Mouse (Mus musculus) spleen, postnatal 4 days (tissue): ENCODE data around the gene Pitpnc1.

ENCODE experiments used
- DNase-seq, 2 experiments: peaks; one replicate each; pipeline ENCODE4 v3.0.0; 2022; ENCODE audit warnings: low spot score in 2 of 2

Gene Pitpnc1

DNA sequence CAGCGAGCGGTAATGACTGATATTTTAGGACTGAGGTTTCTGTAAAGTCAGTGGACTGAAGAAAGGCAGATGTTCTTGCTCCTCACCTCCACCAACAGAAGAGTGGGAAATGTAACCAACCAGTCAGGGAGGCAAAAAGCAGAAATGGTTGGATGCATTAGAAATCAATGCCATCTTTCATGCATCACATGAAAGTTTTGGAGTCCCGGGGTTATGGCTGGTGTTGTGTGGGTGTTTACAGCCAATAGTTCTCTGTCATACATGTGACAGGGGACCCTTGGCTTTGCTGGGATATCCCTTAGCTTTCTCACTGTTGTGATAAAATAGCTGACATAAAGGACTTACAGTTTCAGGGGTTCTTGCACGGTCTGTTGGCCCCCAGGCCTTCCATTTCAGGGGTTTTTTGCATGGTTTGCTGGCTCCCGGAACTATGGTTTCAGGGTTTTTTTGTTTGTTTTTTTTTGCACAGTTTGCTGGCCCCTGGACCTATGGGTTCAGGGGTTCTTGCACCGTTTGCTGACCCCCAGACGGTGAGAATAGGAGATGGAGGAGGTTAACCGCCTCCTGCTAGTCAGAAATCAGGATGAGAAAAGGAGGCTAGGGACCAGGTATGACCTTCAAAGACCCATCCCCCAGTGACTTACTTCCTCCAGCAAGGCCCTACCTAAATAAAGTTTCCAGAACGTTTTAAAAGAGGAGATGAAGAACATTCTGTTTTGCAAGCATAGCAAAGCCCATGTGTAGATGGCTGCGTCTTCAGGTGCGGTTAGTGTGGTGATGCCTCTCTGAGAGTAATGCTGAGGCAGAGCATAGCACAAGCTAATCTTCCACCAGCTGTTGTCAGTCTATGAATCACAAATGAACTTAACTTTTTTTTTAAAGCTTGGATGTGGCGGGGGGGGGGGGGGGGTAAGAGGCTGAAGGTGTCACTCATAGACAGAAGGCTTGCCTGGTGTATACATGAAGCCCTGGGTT, 27.1 kb downstream of the Pitpnc1 start:
- no peak for DNase-seq

DNA sequence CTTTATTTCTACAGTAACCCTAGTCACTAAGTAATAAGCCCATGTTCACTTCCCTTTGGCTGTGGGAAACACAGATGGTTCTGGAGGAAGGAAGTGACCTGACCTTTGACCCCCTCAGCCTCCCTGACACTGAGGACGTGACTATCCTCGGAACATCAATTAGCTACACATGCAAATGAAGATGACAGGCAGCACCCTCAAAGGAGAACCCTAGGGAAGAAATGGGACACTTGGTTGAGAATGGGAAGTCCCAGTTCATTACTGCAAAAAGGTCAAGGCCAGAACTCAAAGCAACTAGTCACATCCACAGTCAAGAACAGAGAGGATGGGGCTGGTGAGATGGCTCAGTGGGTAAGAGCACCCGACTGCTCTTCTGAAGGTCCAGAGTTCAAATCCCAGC, 29.4 kb downstream of the Pitpnc1 start:
- DNase-seq, result no peak

DNA sequence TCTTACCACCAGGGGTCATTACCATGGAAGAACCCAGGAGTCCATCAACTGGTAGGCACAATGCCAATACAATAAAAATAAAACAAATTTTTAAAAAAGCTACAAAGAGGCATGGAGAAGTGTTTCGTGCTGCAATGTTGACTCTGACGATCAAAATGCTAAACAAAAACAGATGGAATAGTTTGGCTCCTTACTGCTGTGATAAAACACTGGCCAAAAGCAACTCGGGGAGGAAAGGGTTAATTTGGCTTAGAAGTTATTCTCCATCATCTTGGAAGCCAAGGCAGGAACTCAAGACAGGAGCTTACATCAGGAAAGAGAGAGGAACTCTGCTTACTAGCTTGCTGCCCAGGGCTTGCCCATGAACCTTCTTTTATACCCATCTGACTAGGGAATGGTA, 32.4 kb downstream of the Pitpnc1 start:
- no peak for DNase-seq

DNA sequence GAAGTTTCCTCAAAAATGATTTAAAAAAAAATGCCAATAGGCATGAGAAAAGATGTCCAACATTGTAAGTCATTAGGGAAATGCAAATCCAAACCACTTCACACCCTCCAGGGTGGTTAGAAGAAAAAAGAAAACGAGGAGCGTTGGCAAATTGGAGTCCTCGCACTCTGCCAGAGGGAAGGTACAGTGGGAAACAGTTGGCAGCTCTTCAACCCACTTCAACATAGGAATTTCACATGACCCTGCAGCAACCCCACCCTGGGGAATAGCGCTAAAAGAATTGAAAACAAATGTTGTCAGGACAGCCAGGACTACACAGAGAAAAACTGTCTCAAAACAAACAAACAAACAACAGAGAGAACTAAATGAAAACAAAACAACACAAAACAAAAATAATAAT, 32.8 kb downstream of the Pitpnc1 start:
- DNase-seq, result no peak

DNA sequence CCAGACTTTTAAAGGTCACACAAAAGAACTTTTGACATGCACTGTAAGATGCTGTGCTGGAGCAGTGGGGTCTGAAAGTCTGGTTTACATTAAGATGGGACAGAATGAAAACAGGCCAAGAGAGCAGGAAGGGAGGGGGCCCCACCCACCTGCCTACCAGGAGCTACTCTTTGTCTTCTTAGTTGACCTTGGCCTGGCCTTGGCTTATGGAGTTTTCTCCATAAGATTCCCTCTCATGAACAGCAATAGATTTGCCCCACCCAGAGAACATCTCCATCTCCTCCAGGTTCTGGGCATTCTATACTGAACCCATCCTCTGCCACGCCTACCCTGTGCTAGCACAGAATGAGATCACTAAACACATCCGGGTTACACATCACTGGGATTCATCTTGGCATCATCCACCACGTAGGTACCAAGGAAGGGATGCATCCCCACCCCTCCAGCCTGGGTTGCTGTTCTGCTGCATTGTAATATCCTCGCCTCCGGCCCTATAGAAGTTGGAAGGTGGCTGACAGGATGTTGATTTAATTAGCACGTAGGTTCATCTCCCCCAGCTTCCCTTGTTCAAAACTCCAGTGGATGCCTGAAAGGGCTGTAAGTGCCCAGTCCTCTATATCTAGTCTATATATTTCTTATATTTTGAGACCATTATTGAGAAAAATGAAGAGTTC, 34.6 kb downstream of the Pitpnc1 start:
- DNase-seq, result no peak

DNA sequence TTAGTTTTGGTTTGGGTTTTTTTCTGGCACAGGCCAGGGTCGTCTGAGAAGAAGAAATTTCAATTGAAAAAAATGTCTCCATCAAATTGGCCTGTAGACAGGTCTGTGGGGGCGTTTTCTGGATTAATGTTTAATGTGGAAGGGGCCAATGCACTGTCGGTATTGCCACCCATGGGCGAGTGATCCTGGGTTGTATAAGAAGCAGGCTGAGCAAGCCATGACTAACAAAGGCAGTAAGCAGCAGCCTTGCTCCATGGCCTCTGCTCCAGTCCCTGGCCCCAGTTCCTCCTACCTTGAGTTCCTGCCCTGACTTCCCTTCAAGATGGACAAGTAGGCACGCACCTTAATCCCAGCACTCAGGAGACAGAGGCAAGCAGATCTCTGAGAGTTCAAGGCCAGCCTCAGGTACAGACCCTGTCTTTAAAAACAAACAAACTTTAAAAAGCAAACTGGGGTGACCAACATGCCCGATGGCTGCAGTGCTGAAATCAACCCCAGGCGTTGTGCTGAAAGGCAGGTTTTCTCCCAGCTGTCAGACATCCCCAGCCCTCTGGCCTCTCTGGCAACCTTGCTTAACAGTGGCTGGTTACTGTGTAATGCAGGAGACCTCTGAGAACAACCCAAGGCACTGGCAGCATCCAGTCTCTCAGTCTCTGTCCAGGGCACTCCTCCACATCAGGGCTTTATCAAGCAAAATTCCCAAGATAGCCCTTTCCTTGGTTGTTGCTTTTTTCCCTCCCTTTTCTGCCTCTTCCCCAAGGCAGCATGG, 39.1 kb downstream of the Pitpnc1 start:
- DNase-seq, result no peak

DNA sequence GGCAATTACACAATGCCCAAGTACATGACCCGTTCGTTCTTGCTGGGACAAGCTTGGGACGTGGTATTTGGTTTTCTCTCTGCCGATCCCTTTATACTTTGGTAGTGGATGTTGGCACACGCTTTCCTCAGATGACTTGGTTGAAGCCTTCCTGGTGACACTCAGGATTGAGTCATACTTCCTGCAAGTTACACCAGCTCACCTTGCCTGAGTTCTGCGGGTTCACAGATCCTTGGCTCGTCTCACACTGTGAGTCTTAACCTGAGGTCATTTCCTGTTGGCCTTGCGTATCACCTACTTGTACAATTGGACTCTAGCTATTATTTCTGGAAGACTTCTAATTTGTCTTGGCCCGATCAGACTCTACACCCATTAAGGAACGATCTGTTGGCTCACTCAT, 42.5 kb downstream of the Pitpnc1 start:
- no peak for DNase-seq

DNA sequence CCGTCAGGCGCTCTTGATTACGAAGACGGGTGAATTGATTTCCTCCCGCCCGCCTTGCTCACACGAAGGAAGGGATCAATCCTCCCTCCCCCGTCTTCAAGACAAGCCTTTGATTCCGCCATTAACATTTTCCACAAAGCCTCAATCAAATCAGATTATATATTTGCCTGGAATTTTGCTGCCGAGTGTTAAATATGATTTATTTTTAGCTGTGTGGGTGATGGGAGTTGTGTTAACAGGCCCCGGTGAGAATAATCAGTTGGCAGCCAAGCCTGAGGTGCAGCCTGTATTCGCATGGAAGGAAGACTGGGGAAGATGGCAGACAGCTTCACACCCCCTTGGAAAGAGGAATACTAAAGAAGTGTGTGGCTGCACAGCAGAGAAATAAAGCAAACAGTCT, 46.3 kb downstream of the Pitpnc1 start:
- DNase-seq, result no peak

DNA sequence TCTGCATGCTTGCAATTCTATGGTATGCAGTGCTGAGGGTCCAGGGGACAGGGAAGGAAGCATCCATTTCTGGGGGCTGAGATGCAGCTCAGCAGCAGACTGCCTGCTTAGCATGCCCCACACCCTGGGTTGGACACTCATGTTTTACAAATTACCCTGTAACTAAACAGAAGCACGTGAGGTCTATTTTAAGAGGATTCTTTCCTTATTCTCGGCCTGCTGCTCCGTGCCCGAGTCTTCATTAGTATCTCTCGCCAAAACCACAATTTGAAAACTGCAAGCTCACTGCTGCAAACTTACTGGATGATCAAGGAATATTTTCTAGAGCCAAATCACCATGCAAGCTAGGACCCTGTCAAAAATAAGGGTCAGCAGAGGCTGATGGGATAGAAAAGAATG, 48.1 kb downstream of the Pitpnc1 start:
- no peak for DNase-seq

DNA sequence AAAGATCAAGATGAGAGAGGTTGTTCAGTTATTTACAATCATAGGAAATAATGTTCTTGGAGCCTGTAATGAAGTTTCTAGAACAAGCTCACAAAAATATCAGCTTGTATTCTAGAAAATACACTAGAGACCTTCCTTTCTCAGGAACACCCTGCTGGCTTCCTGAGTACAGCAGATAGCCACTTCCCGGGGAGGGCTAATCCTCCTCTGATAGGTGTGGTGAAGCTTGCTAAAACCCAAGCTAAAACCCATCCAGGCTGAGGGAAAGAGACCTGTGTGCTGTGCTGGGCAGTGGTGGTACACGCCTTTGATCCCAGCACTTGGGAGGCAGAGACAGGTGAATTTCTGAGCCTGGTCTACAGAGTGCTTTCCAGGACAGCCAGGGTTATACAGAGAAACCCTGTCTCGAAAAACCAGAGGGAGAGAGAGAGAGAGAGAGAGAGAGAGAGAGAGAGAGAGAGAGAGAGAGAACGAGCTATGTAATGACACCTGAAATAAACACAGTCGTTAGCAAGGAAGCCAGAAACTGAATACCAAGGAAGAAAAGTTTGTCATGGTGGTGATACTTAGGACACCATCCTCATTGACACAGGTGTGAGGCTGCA, 48.6 kb downstream of the Pitpnc1 start:
- peak; percentile 50 to 68 for DNase-seq

DNA sequence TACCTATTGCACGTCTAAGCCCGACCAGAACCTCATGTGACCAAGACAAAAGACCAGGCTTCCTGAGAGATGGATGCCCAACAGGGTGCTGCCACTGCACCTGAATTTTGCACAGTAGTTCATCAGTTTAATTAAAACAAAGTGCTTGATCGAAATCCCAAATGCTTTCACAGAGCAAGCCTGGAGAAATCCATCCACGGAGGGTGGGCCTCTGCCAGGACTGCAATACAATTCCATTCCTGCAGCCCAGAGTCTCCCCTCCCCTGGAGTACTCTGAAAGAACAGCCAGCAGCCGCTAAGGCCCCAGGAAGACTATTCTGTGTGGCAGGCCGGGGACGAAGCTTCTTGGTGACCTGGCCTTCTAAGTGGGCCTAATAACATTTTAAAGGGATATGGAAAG, 50.6 kb downstream of the Pitpnc1 start:
- no peak for DNase-seq

DNA sequence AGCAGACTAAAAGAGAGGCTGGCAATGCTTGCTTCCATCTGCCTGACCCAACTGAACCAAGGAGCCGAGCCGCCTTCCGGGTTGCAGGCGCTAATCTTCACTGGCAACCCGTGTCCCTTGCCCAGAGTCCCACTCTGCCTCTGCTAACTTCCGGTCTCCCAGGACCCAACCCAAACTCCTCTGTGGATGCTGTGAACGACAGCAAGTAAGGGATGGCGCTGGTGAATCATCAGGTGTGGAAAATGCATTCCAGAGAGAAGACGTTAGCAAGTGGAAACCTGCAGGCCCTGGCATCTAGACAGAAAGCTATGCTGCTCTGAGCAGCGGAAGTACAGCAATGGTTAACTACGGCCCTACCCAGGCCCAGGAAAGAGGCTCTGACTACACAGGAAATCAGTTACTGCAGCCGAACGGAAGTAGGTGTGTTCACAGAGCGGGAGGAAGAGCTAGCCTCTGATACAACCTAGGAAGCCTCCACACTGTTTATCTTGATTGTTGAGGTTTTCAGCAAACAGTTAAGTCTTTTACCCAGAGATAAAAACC, 53.4 kb downstream of the Pitpnc1 start:
- DNase-seq, result peak; percentile 68 to 80

DNA sequence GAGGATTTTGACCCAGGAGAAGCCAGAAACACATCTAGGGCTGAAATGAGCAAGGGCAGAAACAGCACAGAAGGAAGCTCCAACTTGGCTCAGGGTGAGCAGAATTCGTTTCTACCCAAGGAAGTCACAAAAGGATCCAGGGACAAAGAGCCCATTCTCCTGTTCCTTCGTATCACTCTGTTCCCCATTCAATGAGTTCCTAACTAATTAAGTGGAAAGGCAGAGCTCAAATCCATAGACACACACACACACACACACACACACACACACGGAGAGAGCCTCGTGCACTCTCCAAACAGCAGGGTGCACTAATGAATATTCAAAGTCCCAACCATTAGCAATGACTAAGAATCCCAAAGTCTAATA, 54.0 kb downstream of the Pitpnc1 start:
- DNase-seq, result no peak

DNA sequence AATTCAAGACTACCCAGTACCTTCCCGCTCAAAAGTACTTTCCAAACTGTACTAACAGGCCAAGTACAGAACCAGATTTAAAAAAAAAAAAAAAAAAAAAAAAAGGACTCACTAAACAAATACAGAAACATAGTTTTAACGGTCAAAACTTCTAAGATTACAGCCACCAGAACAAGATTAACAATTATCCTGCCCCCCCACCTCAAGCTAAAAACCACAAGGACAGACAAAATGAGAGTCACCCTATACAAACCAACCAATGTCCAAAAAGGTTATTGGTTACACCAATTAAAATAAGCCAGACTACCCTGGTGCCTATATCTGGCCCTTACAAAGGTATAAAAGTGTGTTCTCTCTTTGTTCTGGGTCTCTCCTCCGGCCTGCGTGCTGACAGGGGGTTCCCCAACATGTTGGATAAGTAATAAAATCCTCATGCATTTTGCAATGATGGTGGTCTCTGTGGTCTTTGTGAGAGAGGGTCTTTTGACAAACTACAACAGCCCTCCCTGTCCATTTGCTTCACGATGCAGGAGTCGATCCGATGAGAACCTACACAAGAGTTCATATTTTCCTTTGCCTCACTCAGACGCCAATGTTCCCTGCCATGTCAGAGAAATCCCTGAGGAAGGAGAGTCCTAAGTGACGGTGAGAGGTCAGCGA, 54.5 kb downstream of the Pitpnc1 start:
- no peak for DNase-seq

DNA sequence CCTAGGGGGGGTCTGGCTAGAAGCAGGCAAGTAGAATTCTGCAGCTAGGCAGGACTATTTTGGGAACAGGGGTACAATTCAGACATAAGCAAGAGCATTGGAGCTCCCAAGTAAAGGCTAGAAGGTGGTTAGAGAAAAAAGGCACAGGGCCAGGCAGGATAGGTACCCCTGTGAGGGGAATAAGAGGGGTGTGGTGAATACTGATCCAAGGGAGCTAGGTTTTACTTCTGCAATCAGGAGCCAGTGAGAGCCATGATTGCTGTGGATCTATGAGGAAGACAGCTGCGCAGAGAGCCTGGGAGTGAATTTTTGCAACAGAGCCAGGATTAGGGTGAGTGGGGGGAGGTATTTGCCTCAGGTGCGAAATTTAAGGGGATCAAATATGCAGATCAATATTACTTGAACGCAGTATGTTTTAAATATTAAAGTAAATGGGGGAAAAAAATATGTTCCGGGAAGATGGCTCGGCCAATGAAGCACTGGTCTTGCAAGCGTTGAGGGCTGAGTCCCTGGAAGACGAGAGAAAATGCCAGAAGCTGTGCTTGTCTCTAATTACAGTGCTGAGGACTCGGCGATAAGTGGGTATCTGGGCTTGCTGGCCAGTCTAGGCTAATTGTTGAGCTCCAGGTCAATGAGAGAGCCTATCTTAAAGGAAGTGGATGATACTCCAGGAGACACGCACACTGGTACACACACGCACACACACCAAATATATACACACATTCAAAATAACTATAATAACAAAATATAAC, 55.3 kb downstream of the Pitpnc1 start:
- DNase-seq, result no peak

DNA sequence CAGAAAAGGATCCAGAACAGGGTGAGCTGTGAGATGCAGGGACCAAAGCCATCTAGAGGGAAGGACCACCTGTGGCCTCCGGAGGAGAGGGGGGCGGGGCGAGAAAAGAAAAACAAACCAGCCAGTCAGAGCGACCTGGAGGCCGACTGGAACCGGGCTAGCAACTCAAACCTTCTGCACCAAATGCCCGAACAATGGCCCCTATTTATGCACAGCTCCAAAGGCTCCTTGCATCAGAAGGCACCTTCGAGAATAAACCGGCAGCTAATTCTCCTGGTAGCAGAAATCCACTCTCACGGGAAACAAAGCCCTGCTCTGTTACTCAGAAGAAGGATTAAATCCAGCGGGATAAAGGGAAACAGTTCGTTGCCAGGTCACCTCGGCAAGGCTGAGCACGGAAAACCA, 57.2 kb downstream of the Pitpnc1 start:
- DNase-seq, result peak; percentile 36 to 70

DNA sequence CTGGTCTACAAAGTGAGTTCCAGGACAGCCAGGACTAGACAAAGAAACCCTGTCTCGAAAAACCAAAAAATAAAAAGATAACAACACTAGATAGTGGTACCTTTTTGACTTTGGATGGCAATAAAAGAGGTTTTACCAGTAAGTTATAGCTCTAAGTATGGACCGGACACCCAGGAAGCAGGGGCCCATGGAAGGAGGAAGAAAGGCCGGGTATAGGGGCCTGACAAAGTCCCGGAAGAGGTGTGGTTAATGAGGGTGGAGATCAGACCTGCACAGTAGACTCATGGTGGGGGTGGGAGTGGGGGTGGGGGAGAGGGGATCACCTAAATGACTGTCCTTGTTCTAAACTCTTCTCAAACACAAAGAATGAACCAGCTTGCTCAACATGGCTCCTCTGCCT, 58.4 kb downstream of the Pitpnc1 start:
- DNase-seq, result no peak

DNA sequence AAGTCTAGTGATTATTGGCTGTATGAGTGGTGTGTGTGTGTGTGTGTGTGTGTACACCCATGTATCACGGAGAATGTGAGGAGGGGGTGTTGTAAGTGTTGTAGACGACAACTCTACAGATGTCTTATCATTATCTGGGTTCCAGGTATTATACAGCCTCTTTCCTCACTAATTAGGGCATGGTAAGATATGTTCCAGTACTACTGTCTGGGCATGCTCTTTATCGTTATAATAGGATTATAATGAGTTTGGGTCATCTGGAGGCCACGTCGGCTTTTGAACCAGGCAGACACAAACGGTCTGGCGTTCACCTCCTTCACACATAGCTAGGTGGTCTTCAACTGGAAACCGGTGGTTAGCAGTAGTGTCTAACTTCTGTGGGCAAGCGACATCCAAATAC, 58.9 kb downstream of the Pitpnc1 start:
- no peak for DNase-seq

DNA sequence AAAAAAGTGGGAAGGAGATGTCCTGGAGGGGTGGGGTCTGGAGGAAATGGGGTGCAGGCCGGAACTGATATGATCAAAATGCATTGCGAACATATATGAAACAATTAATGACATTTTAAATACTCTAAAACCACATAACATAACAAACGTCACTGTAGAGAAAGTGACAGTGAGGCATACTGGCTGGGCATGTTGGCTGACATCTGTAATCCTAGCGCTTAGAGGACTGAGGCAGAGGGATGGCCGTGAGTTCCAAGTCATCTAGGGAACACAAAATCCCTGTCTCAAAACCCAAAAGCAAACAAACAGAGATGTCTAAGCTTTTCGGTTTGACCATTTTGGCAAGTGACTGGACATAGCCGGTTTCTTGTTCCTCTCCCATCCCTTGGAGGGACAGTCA, 59.7 kb downstream of the Pitpnc1 start:
- no peak for DNase-seq

DNA sequence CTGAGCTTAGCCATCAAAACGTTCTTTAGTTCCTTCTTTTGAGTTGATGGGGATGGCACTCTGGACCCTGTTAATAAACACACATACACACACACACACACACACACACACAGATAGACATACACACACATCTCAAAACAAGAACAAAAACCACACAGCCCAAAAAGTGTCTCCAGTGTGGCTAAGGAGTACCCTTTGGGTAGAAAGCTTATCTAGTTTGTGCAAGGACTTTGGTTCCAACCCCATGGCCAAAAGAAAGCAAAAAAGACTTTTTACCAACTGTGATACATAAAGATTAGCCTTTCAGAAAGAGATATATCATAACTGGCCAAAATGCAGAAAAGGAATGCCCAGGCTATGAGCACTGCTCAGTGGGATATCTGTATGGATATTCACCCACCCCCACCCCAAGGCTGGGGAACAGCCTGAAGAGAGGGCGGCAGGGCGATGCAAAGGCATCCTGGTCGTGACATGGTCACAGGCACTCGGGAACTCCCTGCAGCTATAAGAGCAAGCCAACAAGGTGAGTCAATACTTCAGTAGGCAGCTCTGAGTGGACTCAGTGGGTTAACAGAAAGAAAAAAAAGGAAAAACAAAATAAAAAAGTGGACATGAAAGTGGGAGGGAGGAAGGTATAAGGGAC, 60.3 kb downstream of the Pitpnc1 start:
- no peak for DNase-seq
